Mouse (Mus musculus) layer of hippocampus, postnatal 25 days (tissue): ENCODE data around the gene Xab2. TPM values are rescaled to one million over a fixed set of nuclear protein-coding genes. Genes with fewer than 3 reads are reported as not detected.

ENCODE experiments used
- DNase-seq, 2 experiments: peaks; one replicate each; pipeline ENCODE4 v3.0.0; 2022; ENCODE audit warnings: mixed read lengths in 2 of 2, low spot score in 1 of 2; ENCODE audit errors: extremely low spot score in 1 of 2
- total RNA-seq, 2 experiments: library from RNA; stranded (reverse); gene quantifications; 2 replicates each; pipeline ENCODE4 v1.2.3; 2021

Xab2 gene
- total RNA-seq: 10 to 100 TPM; 37.8 to 41.5 TPM

DNA sequence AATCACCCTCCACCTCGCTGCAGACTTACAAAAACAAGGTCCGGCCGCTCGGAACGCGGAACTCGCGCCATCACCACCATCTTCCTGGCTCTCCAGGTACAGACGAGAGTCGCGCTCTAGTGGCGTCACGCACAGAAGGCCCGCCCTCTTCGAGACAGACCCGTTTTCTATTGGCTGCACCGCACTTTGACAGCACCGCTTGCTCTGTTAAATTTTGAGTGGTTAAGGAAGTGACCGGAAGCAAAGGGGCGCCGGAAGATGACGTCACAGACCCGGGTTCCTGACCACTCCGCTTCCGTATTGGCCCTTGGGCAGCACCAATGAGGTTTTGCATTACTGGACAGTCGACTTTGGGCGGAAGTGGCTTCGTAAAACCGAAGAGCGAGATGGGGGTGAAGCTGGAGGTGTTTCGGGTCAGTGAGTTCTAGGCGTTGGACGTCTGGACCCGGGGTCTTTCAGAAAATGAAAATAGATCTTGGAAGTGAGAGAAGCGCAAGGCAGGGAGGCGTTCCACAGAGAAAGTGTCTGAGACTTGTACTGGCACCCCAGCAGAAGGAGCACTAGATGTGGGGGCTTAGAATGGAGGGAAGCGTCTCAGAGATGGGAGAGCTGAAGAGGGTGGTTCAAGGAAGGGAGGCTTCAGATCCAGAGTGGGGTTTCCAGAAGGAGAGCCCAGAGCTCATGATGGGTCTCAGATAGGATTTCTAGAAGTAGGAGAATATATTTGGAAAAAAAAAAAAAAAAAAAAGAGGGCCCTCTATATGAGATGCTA is at the start of gene Xab2, which contains the start of gene Pet100:
Xab2 (minus strand) TSS at position 118 of the 772 bp plus-strand sequence.
Pet100 (plus strand) TSS at position 350 of the 772 bp plus-strand sequence.
- DNase-seq: peak; percentile 96 to 97

DNA sequence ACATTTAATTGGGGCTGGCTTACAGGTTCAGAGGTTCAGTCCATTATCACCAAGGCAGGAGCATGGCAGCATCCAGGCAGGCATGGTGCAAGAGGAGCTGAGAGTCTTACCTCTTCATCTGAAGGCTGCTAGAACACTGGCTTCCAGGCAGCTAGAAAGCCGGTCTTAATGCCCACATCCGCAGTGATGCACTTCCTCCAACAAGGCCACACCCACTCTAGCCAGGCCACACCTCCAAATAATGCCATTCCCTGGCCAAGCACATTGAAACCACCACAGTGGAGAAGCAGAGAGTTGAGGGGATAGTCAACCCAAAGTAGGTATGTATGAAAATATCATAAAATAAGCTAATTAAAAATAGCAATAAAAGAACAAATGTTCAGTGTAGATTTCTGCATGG is 49.3 kb upstream of the Xab2 start:
- DNase-seq: no peak

DNA sequence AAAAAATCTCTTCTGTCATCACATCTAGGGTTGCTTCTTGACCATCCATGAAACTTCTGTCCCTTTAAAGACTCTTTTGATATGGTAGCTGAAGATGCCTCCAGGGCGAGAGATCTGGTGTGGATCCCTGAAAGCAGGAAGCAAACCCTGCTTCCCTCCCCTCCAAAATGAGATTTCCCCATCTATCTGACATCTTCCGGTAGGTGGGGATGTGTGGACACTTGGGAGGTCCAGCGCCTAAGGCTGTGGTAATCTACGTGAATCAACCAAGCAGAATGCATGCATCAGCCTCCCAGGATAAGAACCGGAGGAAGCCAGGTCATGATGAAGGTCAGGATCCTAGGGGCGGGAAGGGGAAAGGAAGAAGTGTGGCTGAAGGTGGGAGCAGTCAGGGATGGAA is 44.4 kb upstream of the Xab2 start, which contains the start of gene Mcemp1:
Mcemp1 (plus strand) TSS at position 248 of the 400 bp plus-strand sequence.
- DNase-seq: no peak

DNA sequence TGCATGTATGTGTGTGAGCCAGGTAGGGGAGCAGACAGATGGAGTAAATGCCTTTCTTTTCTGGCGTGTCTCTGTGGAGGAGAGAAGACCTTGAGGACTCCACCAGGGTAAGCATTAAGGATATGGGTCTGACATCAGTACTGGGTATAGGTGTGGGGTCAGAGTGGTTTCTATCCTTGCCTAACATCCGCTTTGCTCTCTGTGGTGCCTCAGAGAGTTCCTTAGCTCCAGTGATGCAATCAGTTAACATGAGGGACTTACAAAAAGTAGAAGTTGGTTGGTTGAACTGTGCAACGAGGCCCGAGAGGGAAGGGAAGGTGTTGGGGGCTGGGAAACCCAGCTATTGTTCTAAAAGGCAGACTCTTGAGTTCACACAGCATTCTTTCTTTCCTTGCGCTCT is 43.3 kb upstream of the Xab2 start:
- DNase-seq: no peak

DNA sequence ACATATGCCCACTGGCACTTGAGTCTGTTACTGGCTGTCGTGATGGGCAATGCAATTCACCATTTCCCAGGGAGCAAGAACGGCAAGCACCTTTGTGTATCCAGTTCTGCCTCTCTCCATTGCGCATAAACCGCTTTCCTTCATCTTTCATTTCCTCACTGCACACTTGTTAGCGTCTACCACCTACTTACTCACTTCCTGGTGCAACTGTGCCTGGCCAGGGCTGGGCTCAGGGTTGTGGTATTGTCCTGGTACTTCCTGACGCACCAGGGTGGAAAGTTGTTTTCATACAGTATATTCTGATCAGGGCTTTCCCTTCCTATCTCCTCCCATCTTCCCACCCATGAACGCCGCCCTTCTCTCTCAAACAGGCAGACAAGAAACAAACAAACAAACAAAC is 39.8 kb upstream of the Xab2 start:
- DNase-seq: no peak

DNA sequence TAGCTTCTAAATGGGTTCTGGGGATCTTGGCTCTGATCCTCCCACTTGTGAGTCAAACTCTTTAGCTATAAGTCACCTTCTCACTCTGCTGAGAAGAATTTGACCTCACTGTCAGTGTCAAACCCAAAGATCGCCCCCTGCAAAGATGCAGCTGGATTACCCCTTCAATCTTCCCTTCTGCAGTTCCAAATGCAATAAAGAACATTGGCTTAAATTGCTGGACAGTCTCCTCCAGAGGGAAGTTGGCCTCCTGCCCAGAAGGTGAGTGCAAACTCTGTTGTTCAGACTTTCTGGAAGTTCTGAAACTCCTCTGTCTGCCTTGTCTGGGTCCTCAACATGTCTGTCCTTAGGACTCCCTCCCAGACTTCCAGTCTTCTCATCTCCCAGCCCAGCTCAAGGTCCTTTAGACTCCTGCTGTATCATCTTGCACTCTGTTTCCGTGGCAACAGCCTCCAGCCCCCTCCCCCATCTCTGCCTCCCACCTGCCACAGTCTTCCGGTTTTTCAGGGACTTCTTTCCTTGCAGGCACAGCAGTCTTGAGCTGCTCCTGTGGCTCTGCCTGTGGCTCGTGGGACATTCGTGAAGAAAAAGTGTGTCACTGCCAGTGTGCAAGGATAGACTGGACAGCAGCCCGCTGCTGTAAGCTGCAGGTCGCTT is 35.7 kb upstream of the Xab2 start:
- no peak for DNase-seq

DNA sequence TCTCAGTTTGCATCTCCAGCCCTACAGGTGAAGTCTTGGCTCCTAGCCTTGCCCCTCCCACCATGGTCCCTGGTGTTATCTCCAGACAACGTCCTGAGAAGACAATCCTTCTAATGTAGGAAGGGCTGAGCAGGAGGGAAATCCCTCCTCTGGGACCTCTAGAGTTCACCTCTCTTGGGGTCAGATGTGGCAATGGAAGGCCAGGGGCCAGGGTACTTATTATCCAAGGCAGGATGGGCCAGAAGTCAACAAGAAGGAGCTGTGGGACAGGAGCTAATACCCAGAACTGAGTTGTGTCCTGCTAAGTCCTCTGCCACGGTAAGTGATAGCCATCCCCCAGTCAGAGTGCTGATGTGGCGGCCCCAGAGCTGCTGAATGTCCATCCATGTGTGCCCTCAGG is 34.4 kb upstream of the Xab2 start, which contains the start of gene Retn:
Retn (plus strand) TSS at position 245 of the 400 bp plus-strand sequence.
- DNase-seq: no peak

DNA sequence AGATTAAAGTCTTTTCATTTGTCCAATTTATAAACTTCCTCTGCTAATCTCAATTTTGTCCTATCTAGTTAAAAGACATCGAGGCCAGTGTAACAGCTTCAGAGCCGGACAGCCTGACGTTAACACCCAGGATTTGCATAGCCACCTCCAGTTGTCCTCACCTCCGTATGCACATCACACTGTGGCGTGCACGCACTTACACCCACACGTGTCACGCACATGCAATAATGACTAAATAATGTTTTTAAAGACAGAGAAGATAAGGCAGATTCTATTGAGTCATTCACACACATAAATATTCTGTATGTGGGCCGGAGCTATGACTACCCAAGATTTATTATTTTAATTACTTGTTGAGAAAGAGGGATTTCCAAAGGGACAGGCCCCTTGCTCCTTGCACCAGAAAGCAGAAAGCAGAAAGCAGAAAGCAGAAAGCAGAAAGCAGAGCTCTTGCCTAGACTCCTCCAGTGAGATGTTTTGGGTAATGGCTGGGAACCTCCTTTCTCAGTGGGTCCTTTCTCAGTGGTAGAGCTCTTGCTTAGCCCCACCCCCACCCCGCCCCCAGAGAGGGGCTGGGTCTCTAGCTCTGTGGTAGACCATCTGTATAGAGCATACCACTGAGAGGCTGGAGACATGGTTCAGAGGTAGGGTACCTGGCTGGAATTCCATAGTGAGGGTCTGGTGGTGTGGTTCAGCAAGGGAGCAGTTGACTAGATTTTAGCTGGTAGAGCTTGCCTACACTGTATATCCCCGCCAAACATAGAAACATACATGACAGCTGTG is 33.8 kb upstream of the Xab2 start:
- DNase-seq: no peak

DNA sequence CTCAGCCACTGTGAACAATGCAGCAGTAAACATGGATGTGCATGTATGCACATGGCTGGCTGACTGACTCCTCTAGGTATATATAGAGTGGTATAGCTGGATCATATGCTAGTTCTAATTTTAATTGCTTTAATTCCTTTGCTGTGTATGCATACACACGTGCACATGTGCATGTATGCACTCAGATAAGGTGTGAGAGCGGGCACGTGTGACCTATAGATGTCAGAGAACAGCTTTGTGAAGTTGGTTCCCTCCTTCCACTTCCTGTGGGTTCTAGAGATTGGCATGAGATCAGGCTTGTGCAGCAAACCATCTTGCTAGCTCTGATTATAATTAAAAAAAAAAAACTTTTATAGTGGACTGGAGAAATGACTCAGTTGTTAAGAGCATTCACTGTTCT is 31.7 kb upstream of the Xab2 start:
- no peak for DNase-seq

DNA sequence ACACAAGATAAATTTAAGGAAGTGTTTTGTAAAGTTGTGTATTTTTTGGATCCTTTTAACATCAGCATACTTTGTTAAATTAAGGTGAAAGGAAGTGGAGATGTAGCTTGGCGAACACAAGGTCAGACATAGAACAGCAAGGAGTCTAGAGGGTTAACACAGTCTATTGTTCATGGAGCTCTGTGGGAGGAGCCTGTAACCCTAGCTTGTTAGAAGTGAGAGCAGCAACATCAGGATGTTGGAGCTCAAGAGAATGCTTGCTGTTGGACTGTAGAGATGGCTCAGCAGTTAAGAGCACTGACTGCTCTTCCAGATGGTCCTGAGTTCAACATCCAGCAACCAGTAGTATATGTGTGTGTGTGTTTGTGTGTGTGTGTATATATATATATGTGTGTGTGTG is 27.9 kb upstream of the Xab2 start:
- DNase-seq: no peak

DNA sequence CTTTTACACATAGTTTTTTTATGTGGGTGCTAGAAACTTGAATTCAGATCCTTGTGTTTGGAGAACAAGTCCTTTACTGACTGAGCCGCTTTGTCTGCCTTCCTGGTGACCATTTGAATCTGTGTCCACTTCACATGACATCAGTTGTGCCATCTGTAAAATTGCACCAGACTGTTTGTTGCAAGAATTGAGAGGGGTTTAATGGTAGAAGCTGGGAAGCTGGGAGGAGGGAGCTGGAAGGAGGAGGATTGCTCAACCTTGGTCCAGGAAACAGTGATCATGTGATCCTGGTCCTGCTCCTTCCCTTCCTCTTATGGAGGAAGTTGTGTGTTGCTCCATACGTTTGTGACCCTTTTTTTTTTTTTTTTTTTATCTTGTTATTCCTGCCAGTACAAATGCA is 27.2 kb upstream of the Xab2 start:
- no peak for DNase-seq

DNA sequence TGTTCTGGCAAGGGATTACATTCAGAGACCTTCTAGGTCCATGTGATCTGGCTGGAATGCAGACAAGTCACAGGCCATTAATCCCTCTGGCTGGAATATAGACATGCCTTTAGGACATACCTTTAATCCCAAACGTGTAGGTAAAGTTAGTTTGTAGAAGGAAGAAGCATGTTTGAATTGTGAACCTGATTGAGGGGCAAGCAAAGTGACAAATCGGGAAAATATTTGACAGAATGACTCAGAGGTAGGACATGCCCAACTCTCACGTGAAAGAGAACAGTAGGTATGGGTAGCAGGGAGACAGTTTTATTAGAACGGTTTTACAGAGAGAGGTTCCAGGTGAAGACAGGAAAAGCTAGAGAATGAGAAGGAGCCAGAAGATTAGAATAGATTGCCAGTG is 26.4 kb upstream of the Xab2 start:
- DNase-seq: no peak

DNA sequence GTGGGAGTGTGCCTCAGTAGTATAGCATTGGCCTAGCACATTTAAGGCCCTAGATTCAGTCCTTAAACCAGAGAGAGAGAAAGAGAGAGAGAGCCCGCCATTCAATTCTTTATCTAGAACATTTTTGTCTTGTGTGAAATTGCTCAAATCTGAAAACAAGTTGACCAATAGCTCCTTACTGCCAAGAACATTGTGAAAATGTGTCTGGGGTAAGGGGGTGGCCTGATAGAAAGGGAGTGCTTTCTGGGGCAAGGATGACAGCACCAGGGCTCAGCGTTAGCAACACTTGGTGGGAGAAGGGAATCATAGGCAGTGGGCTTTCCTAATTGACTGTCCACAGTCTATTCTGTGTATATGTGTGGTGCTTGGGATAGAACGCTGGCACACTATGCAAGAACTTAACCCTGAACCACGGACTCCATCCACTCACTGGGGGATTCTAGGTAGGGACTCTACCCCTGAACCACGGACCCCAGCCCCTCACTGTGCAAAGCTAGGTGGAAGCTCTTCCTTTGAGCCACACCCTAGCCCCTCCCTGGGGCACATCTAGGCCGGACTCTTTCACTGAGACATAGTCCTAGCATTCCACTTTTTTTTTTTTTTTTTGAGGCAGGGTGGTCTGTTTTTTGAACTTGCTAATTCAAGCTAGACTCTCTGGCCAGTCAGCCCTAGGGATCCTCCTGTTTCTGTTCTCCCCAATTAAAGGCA is 25.9 kb upstream of the Xab2 start:
- no peak for DNase-seq

DNA sequence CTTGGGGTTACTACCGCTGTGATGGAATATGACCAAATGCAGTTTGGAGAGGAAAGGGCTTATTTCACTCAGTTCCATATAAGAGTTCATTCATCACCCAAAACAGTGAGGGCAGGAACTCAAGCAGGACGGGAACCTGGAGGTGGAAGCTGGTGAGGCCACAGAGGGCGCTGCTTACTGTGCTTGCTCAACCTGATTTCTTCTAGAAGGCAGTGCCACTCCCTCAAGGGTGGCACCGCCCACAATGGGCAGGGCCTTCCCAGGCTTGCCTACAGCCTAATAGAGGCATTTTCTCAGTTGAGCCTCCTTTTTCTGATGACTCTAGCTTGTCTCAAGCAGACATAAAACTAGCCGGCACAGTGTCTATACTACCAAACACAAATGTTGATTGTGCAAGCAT is 24.7 kb upstream of the Xab2 start:
- no peak for DNase-seq

DNA sequence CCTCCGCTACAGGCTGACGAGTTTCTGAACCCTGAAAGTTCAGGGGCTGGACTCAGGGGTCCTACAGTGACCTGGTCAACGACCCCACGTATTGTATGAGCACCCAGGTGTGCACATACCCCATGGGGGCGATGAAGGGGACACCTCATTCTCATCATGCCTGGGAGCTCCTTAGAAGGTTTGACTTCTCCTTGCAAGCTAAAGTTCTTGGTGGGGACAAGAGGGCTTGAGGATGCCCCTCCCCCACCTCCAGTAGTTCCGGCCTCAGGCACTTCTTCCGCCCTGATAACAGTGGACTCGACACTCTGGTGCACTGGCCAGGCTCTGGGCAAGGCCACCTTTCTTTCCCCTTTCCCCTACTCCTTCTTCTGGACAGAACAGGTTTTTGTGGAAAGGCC is 10.4 kb upstream of the Xab2 start:
- no peak for DNase-seq

DNA sequence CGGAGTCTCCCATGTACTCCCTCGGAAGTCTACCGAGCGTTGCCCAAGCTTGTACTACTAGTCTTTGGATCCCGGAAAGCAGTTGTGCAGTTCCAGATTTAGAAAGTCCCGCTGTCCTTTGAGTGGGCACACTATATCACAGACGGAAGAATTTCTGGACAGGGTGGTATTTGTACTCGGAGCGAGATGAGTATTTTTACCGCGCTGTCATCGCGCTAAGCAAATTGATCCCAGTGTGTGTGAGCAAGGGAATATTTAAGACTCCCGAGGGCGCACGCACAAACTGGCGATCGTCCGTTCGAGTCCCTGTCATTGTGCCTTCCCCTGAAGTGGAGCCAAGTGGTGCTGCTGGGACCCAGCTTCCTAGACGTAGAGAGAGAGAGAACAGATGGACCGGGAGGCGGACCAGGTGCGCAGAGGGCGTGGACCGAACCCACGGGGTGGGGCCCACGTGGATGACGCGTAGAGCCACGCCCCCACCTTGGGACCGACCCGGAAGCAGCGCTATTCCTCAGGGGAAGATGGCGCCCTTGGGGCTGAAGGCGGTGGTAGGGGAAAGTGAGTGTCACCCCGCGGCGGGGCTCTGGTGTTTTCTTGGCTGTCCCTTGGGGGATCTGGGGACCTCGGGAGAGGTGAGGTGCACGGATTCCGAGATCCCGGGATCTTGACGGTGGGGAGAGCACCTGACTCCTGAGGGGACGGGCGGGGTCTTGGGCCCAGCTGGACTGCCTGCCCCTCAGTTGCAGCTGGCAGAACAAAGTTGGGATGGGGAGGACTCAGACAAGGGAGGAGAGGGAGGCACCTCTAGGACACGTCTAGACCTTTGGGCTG is 9.7 kb upstream of the Xab2 start, which contains the start of gene Stxbp2:
Stxbp2 (plus strand) TSS at position 309 of the 831 bp plus-strand sequence.
- peak; percentile 56 to 58 for DNase-seq

DNA sequence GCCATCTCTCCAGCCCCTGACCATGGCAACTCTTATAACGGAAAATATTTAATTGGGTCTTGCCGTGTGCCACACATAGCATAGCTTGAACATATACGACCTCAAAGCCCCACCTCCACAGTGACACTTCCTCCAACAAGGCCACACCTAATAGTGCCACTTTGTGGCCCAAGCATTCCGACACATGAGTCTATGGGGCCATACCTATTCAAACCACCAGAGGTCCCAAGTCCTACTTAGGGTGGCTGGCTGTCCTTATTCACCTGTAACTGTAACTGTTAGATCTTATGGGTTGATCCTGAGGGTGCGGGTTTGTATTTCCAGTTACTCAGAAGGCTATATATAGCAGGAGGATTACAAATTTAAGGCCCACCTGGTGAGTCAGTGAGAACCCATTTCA is 6.9 kb upstream of the Xab2 start:
- no peak for DNase-seq

DNA sequence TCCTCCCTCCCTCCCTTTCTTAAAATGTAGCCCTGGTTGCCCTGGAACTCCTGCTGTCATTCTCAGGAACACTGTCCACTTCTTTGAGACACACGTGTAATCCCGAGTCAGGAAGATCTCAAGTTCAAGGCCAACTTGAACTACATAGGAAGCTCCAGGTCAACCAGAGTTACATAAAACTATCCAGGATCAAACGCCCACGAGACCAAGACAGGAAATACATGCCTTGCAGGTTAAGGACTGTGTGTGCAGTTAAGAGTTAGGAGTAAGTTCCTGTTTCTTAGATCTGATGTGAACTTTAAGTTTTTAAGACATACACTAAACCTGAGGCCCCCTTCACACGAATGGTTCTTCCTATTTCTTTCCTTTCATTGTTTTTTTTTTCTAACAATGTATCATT is 5.9 kb upstream of the Xab2 start:
- DNase-seq: no peak

DNA sequence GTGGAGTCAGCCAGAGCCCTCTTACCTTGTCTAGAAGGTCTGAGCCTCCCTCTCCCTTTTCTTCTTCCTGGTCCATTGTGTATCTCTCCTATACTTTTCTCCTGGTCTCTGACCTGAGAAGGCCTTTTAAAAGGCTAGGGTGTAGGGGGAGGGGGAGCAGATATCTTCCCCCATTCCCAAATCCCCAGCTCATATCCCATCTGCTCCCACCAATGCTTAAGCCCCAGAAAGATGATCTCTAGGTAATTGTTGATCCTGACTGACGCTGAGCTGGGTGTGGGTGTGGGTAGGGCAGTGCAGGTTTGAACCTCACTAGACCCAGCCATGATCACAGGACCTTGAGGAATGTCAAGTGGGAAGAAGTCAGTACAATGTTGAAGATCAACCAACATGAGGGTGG is 4.3 kb upstream of the Xab2 start, which contains the start of gene Pcp2:
Pcp2 (minus strand) TSS at position 101 of the 400 bp plus-strand sequence.
- no peak for DNase-seq
